Mouse (Mus musculus): Measurements from ENCODE around the gene Cux1. TPM values are rescaled to one million over a fixed set of nuclear protein-coding genes. Genes with fewer than 3 reads are reported as not detected.

Gene Cux1
- polyA plus RNA-seq, 1 experiment from 2014 or later: 64.9 TPM

- no peak overlapping the region for H3K4me3 ChIP-seq (ENCODE audit: low read depth, low read length)
- no peaks in the 10 kb centered on the region for H3K9me3 ChIP-seq (replicated peaks; ENCODE audit: control insufficient read depth, low read length)
- no peak overlapping the region for H3K27ac ChIP-seq (replicated peaks; ENCODE audit: low read depth, low read length)
- no peaks in the 10 kb centered on the region for H3K4me1 ChIP-seq (ENCODE audit: control insufficient read depth, insufficient read depth, low read length)
- WGBS: 87% methylated on average over 2 of the region's 2 CpGs
- no peaks in the 10 kb centered on the region for H3K27me3 ChIP-seq (ENCODE audit: control insufficient read depth, insufficient read depth, low read length)
- no peak for ATAC-seq (replicated peaks; ENCODE audit: insufficient number of reproducible peaks, low FRiP score, low TSS enrichment, low read depth)
- DNase-seq (ENCODE audit: low spot score): no peak
- no peak overlapping the region for H3K9ac ChIP-seq (replicated peaks; ENCODE audit: low read length)
- no peaks in the 10 kb centered on the region for H3K36me3 ChIP-seq (replicated peaks; ENCODE audit: control insufficient read depth, insufficient read depth, low read depth, low read length)
- H3K4me2 ChIP-seq (ENCODE audit: low read depth, low read length): no peak overlapping the region
Measured at GRCm38 (mm10) chr5:136494288-136494687, 73.0 kb downstream of the Cux1 start.

GRCm38 (mm10) chr5:136489450-136489849 is 77.8 kb downstream of the Cux1 start:
- 54% methylated on average over 5 of the region's 5 CpGs for WGBS
- no peaks in the 10 kb centered on the region for H3K27me3 ChIP-seq (ENCODE audit: control insufficient read depth, insufficient read depth, low read length)

GRCm38 (mm10) chr5:136488721-136489120 is 78.6 kb downstream of the Cux1 start:
- H3K36me3 ChIP-seq (replicated peaks; ENCODE audit: control insufficient read depth, insufficient read depth, low read depth, low read length): peaks cover under 1% of the 10 kb centered on the region; the same call in 1 of the 2 replicates
- H3K9me3 ChIP-seq (replicated peaks; ENCODE audit: control insufficient read depth, low read length): no peaks in the 10 kb centered on the region
- H3K4me3 ChIP-seq (ENCODE audit: low read depth, low read length): no peak overlapping the region
- no peak overlapping the region for H3K27ac ChIP-seq (replicated peaks; ENCODE audit: low read depth, low read length)
- no peak overlapping the region for H3K9ac ChIP-seq (replicated peaks; ENCODE audit: low read length)
- H3K27me3 ChIP-seq (ENCODE audit: control insufficient read depth, insufficient read depth, low read length): no peaks in the 10 kb centered on the region
- WGBS: 72% methylated on average over 3 of the region's 3 CpGs
- no peak for DNase-seq (ENCODE audit: low spot score)
- no peak for ATAC-seq (replicated peaks; ENCODE audit: insufficient number of reproducible peaks, low FRiP score, low TSS enrichment, low read depth)
- no peaks in the 10 kb centered on the region for H3K4me1 ChIP-seq (ENCODE audit: control insufficient read depth, insufficient read depth, low read length)
- no peak overlapping the region for H3K4me2 ChIP-seq (ENCODE audit: low read depth, low read length)

More at GRCm38 (mm10) chr5:136489450-136489849, 77.8 kb downstream of the Cux1 start:
- ATAC-seq (replicated peaks; ENCODE audit: insufficient number of reproducible peaks, low FRiP score, low TSS enrichment, low read depth): no peak
- Histone ChIP-seq H3K4me3 (ENCODE audit: low read depth, low read length) (no peak overlapping the region), H3K36me3 (replicated peaks; ENCODE audit: control insufficient read depth, insufficient read depth, low read depth, low read length) (no peaks in the 10 kb centered on the region; the same call in 1 of the 2 replicates), H3K4me2 (ENCODE audit: low read depth, low read length) (no peak overlapping the region), H3K27ac (replicated peaks; ENCODE audit: low read depth, low read length) (no peak overlapping the region), H3K9ac (replicated peaks; ENCODE audit: low read length) (no peak overlapping the region), H3K4me1 (ENCODE audit: control insufficient read depth, insufficient read depth, low read length) (no peaks in the 10 kb centered on the region), H3K9me3 (replicated peaks; ENCODE audit: control insufficient read depth, low read length) (no peaks in the 10 kb centered on the region)
- peak; percentile 70 for DNase-seq (ENCODE audit: low spot score)

GRCm38 (mm10) chr5:136488223-136488622 is 79.1 kb downstream of the Cux1 start:
- 70% methylated on average over 1 of the region's 1 CpGs for WGBS
- no peak overlapping the region for H3K27ac ChIP-seq (replicated peaks; ENCODE audit: low read depth, low read length)
- H3K27me3 ChIP-seq (ENCODE audit: control insufficient read depth, insufficient read depth, low read length): no peaks in the 10 kb centered on the region
- no peaks in the 10 kb centered on the region for H3K4me1 ChIP-seq (ENCODE audit: control insufficient read depth, insufficient read depth, low read length)
- H3K4me3 ChIP-seq (ENCODE audit: low read depth, low read length): no peak overlapping the region
- no peak overlapping the region for H3K4me2 ChIP-seq (ENCODE audit: low read depth, low read length)
- no peak overlapping the region for H3K9ac ChIP-seq (replicated peaks; ENCODE audit: low read length)
- H3K36me3 ChIP-seq (replicated peaks; ENCODE audit: control insufficient read depth, insufficient read depth, low read depth, low read length): peaks cover 2% of the 10 kb centered on the region; the same call in 1 of the 2 replicates
- DNase-seq (ENCODE audit: low spot score) (no peak), ATAC-seq (replicated peaks; ENCODE audit: insufficient number of reproducible peaks, low FRiP score, low TSS enrichment, low read depth) (no peak)
- H3K9me3 ChIP-seq (replicated peaks; ENCODE audit: control insufficient read depth, low read length): no peaks in the 10 kb centered on the region

GRCm38 (mm10) chr5:136487397-136488093 is 79.7 kb downstream of the Cux1 start:
- WGBS: 71% methylated on average over 11 of the region's 11 CpGs
- DNase-seq (ENCODE audit: low spot score): no peak
- Histone ChIP-seq H3K4me3 (ENCODE audit: low read depth, low read length) (no peak overlapping the region), H3K27me3 (ENCODE audit: control insufficient read depth, insufficient read depth, low read length) (no peaks in the 10 kb centered on the region), H3K36me3 (replicated peaks; ENCODE audit: control insufficient read depth, insufficient read depth, low read depth, low read length) (peaks cover 2% of the 10 kb centered on the region; the same call in 1 of the 2 replicates), H3K4me2 (ENCODE audit: low read depth, low read length) (no peak overlapping the region), H3K27ac (replicated peaks; ENCODE audit: low read depth, low read length) (no peak overlapping the region), H3K9me3 (replicated peaks; ENCODE audit: control insufficient read depth, low read length) (no peaks in the 10 kb centered on the region), H3K4me1 (ENCODE audit: control insufficient read depth, insufficient read depth, low read length) (no peaks in the 10 kb centered on the region), H3K9ac (replicated peaks; ENCODE audit: low read length) (no peak overlapping the region)
- ATAC-seq (replicated peaks; ENCODE audit: insufficient number of reproducible peaks, low FRiP score, low TSS enrichment, low read depth): no peak

- Histone ChIP-seq H3K4me2 (ENCODE audit: low read depth, low read length) (no peak overlapping the region), H3K36me3 (replicated peaks; ENCODE audit: control insufficient read depth, insufficient read depth, low read depth, low read length) (peaks cover 2% of the 10 kb centered on the region; the same call in 1 of the 2 replicates), H3K27me3 (ENCODE audit: control insufficient read depth, insufficient read depth, low read length) (no peaks in the 10 kb centered on the region), H3K9ac (replicated peaks; ENCODE audit: low read length) (no peak overlapping the region), H3K9me3 (replicated peaks; ENCODE audit: control insufficient read depth, low read length) (no peaks in the 10 kb centered on the region), H3K27ac (replicated peaks; ENCODE audit: low read depth, low read length) (no peak overlapping the region), H3K4me3 (ENCODE audit: low read depth, low read length) (no peak overlapping the region), H3K4me1 (ENCODE audit: control insufficient read depth, insufficient read depth, low read length) (no peaks in the 10 kb centered on the region)
- 97% methylated on average over 3 of the region's 3 CpGs for WGBS
- DNase-seq (ENCODE audit: low spot score): no peak
- ATAC-seq (replicated peaks; ENCODE audit: insufficient number of reproducible peaks, low FRiP score, low TSS enrichment, low read depth): no peak
Measured at GRCm38 (mm10) chr5:136486401-136486800, 80.9 kb downstream of the Cux1 start.

- Histone ChIP-seq H3K4me2 (ENCODE audit: low read depth, low read length) (no peak overlapping the region), H3K27me3 (ENCODE audit: control insufficient read depth, insufficient read depth, low read length) (no peaks in the 10 kb centered on the region), H3K4me1 (ENCODE audit: control insufficient read depth, insufficient read depth, low read length) (no peaks in the 10 kb centered on the region), H3K9me3 (replicated peaks; ENCODE audit: control insufficient read depth, low read length) (no peaks in the 10 kb centered on the region), H3K27ac (replicated peaks; ENCODE audit: low read depth, low read length) (no peak overlapping the region), H3K4me3 (ENCODE audit: low read depth, low read length) (no peak overlapping the region), H3K36me3 (replicated peaks; ENCODE audit: control insufficient read depth, insufficient read depth, low read depth, low read length) (peaks cover 2% of the 10 kb centered on the region; the same call in 1 of the 2 replicates), H3K9ac (replicated peaks; ENCODE audit: low read length) (no peak overlapping the region)
- WGBS: 93% methylated on average over 6 of the region's 6 CpGs
- ATAC-seq (replicated peaks; ENCODE audit: insufficient number of reproducible peaks, low FRiP score, low TSS enrichment, low read depth) (no peak), DNase-seq (ENCODE audit: low spot score) (no peak)
Measured at GRCm38 (mm10) chr5:136485397-136485796, 81.9 kb downstream of the Cux1 start.

GRCm38 (mm10) chr5:136482434-136482833 is 84.9 kb downstream of the Cux1 start:
- H3K4me2 ChIP-seq (ENCODE audit: low read depth, low read length): no peak overlapping the region
- no peak for DNase-seq (ENCODE audit: low spot score)
- ATAC-seq (replicated peaks; ENCODE audit: insufficient number of reproducible peaks, low FRiP score, low TSS enrichment, low read depth): no peak
- H3K9ac ChIP-seq (replicated peaks; ENCODE audit: low read length): no peak overlapping the region
- WGBS: 90% methylated on average over 1 of the region's 1 CpGs
- no peaks in the 10 kb centered on the region for H3K9me3 ChIP-seq (replicated peaks; ENCODE audit: control insufficient read depth, low read length)
- H3K27me3 ChIP-seq (ENCODE audit: control insufficient read depth, insufficient read depth, low read length): no peaks in the 10 kb centered on the region
- no peak overlapping the region for H3K4me3 ChIP-seq (ENCODE audit: low read depth, low read length)
- H3K36me3 ChIP-seq (replicated peaks; ENCODE audit: control insufficient read depth, insufficient read depth, low read depth, low read length): peaks cover 2% of the 10 kb centered on the region; the same call in 1 of the 2 replicates
- no peak overlapping the region for H3K27ac ChIP-seq (replicated peaks; ENCODE audit: low read depth, low read length)
- H3K4me1 ChIP-seq (ENCODE audit: control insufficient read depth, insufficient read depth, low read length): no peaks in the 10 kb centered on the region

Data from embryonic facial prominence, embryonic 11.5 days (tissue).